Mouse (Mus musculus) MEL (cell line): ENCODE results near the gene Gtf2i. TPM values are rescaled to one million over a fixed set of nuclear protein-coding genes. Genes with fewer than 3 reads are reported as not detected.

Source experiments
- DNase-seq: peaks from one replicate; pipeline ENCODE4 v3.0.0; 2011; ENCODE audit warnings: low read depth, low spot score
- H3K27ac ChIP-seq: 2 replicates; pipeline ENCODE4 v1.5.1; 2012; ENCODE audit warnings: low read depth, mild to moderate bottlenecking, control low read depth, low read length, moderate library complexity; ENCODE audit not compliant: control insufficient read depth
- H3K27me3 ChIP-seq, 2 experiments: fragments of 150-350 bp in 1 of 2; sonication (generic) in 1 of 2; 2 replicates each; pipeline ENCODE4 v1.6.1; 2012; ENCODE audit warnings: low read length in 2 of 2, mild to moderate bottlenecking in 2 of 2, improper control_type of control experiment in 1 of 2, moderate library complexity in 1 of 2; ENCODE audit not compliant: insufficient read depth in 2 of 2, control insufficient read depth in 1 of 2
- H3K36me3 ChIP-seq, 2 experiments: 2 replicates each; pipeline ENCODE4 v1.6.1; 2012 to 2014; ENCODE audit warnings: low read length in 2 of 2, improper control_type of control experiment in 1 of 2, inconsistent platforms in 1 of 2, mild to moderate bottlenecking in 1 of 2; ENCODE audit not compliant: insufficient read depth in 2 of 2, control insufficient read depth in 1 of 2
- H3K4me1 ChIP-seq, 2 experiments: fragments of 150-350 bp in 1 of 2; sonication (generic) in 1 of 2; 2 replicates each; pipeline ENCODE4 v1.6.1; 2012; ENCODE audit warnings: low read length in 2 of 2, improper control_type of control experiment in 1 of 2, mild to moderate bottlenecking in 1 of 2; ENCODE audit not compliant: insufficient read depth in 2 of 2, control insufficient read depth in 1 of 2
- H3K4me3 ChIP-seq, 2 experiments: fragments of 150-350 bp in 1 of 2; sonication (generic) in 1 of 2; 2 replicates each; pipeline ENCODE4 v1.5.1; 2012; ENCODE audit warnings: low read depth in 2 of 2, low read length in 2 of 2, mild to moderate bottlenecking in 2 of 2, moderate library complexity in 2 of 2, control low read depth in 1 of 2, improper control_type of control experiment in 1 of 2; ENCODE audit not compliant: control insufficient read depth in 1 of 2, insufficient read depth in 1 of 2
- H3K79me2 ChIP-seq: 2 replicates; pipeline ENCODE4 v1.6.1; 2012; ENCODE audit warnings: mild to moderate bottlenecking, low read length, moderate library complexity; ENCODE audit not compliant: control insufficient read depth, poor library complexity, insufficient read depth
- H3K9ac ChIP-seq: 2 replicates; pipeline ENCODE4 v1.6.1; 2012; ENCODE audit warnings: low read depth, mild to moderate bottlenecking, control low read depth, low read length, moderate library complexity; ENCODE audit not compliant: control insufficient read depth, poor library complexity, severe bottlenecking
- H3K9me3 ChIP-seq: fragments of 150-350 bp; sonication (generic); replicated peaks from 2 replicates; pipeline ENCODE4 v1.6.1; 2012; ENCODE audit warnings: mild to moderate bottlenecking, low read length, improper control_type of control experiment, moderate library complexity; ENCODE audit not compliant: insufficient read depth
- BHLHE40 ChIP-seq: IDR thresholded peaks from 2 replicates; pipeline ENCODE4 v1.6.1; 2012; ENCODE audit warnings: low read depth, mild to moderate bottlenecking, inconsistent platforms, low read length, improper control_type of control experiment, borderline replicate concordance
- CHD2 ChIP-seq: IDR thresholded peaks from 2 replicates; pipeline ENCODE4 v1.6.1; 2011; ENCODE audit warnings: low read length, improper control_type of control experiment
- CTCF ChIP-seq, 3 experiments: IDR thresholded peaks in 2 of 3; conservative IDR thresholded peaks in 1 of 3; 2 replicates each; pipeline ENCODE4 v1.5.1; 2011 to 2012; ENCODE audit warnings: low read length in 3 of 3, low read depth in 2 of 3, mild to moderate bottlenecking in 2 of 3, improper control_type of control experiment in 1 of 3, inconsistent platforms in 1 of 3, mixed read lengths in 1 of 3, moderate library complexity in 1 of 3; ENCODE audit not compliant: control insufficient read depth in 1 of 3, insufficient read depth in 1 of 3, poor library complexity in 1 of 3, severe bottlenecking in 1 of 3
- E2F4 ChIP-seq: IDR thresholded peaks from 2 replicates; pipeline ENCODE4 v1.6.1; 2011; ENCODE audit warnings: low read depth, low read length, improper control_type of control experiment, borderline replicate concordance
- ELF1 ChIP-seq: IDR thresholded peaks from 2 replicates; pipeline ENCODE4 v1.6.1; 2014; ENCODE audit warnings: low read depth, mild to moderate bottlenecking, inconsistent platforms, low read length, improper control_type of control experiment, moderate library complexity
- EP300 ChIP-seq, 2 experiments: IDR thresholded peaks; 2 replicates each; pipeline ENCODE4 v1.6.1; 2011; ENCODE audit warnings: improper control_type of control experiment in 2 of 2, low read length in 2 of 2, low read depth in 1 of 2, mild to moderate bottlenecking in 1 of 2
- GATA1 ChIP-seq: IDR thresholded peaks from 2 replicates; pipeline ENCODE4 v1.6.1; 2011; ENCODE audit warnings: low read depth, low read length, improper control_type of control experiment
- KAT2A ChIP-seq: conservative IDR thresholded peaks from 2 replicates; pipeline ENCODE4 v1.6.1; 2012; ENCODE audit warnings: low read depth, low read length, improper control_type of control experiment, inconsistent platforms
- MAFK ChIP-seq: IDR thresholded peaks from 2 replicates; pipeline ENCODE4 v1.6.1; 2011; ENCODE audit warnings: low read depth, mild to moderate bottlenecking, low read length, improper control_type of control experiment, borderline replicate concordance
- MAX ChIP-seq: IDR thresholded peaks from 2 replicates; pipeline ENCODE4 v1.6.1; 2011; ENCODE audit warnings: low read length, improper control_type of control experiment
- MAZ ChIP-seq: IDR thresholded peaks from 2 replicates; pipeline ENCODE4 v1.6.1; 2012; ENCODE audit warnings: low read depth, mild to moderate bottlenecking, inconsistent platforms, low read length, improper control_type of control experiment
- MEF2A ChIP-seq: IDR thresholded peaks from 2 replicates; pipeline ENCODE4 v1.6.1; 2014; ENCODE audit warnings: low read depth, mild to moderate bottlenecking, inconsistent platforms, low read length, improper control_type of control experiment; ENCODE audit not compliant: poor library complexity, insufficient replicate concordance, severe bottlenecking; ENCODE audit errors: extremely low read depth
- MXI1 ChIP-seq: IDR thresholded peaks from 2 replicates; pipeline ENCODE4 v1.6.1; 2011; ENCODE audit warnings: mild to moderate bottlenecking, low read depth, low read length, improper control_type of control experiment
- MYC ChIP-seq: IDR thresholded peaks from 2 replicates; pipeline ENCODE4 v1.6.1; 2011; ENCODE audit warnings: low read depth, mild to moderate bottlenecking, low read length, improper control_type of control experiment, moderate library complexity
- NELFE ChIP-seq: IDR thresholded peaks from 2 replicates; pipeline ENCODE4 v1.6.1; 2011; ENCODE audit warnings: low read depth, low read length, improper control_type of control experiment
- NRF1 ChIP-seq: IDR thresholded peaks from 2 replicates; pipeline ENCODE4 v1.6.1; 2014; ENCODE audit warnings: low read depth, mild to moderate bottlenecking, inconsistent platforms, low read length, improper control_type of control experiment, moderate library complexity; ENCODE audit not compliant: poor library complexity, insufficient read depth, severe bottlenecking
- POLR2A ChIP-seq, 2 experiments: IDR thresholded peaks; 2 replicates each; pipeline ENCODE4 v1.6.1; 2011 to 2012; ENCODE audit warnings: low read length in 2 of 2, mild to moderate bottlenecking in 2 of 2, control low read depth in 1 of 2, improper control_type of control experiment in 1 of 2, low read depth in 1 of 2, moderate library complexity in 1 of 2; ENCODE audit not compliant: control insufficient read depth in 1 of 2, insufficient read depth in 1 of 2, poor library complexity in 1 of 2
- POLR2AphosphoS2 ChIP-seq: IDR thresholded peaks from 2 replicates; pipeline ENCODE4 v1.6.1; 2011; ENCODE audit warnings: low read length, improper control_type of control experiment
- POLR2AphosphoS5 ChIP-seq: IDR thresholded peaks from 2 replicates; pipeline ENCODE4 v1.6.1; 2012; ENCODE audit warnings: low read depth, borderline replicate concordance, mild to moderate bottlenecking, inconsistent platforms, low read length, moderate library complexity, mixed read lengths
- RAD21 ChIP-seq: IDR thresholded peaks from 2 replicates; pipeline ENCODE4 v1.6.1; 2011; ENCODE audit warnings: mild to moderate bottlenecking, low read depth, low read length, improper control_type of control experiment
- RCOR1 ChIP-seq: IDR thresholded peaks from 2 replicates; pipeline ENCODE4 v1.6.1; 2012; ENCODE audit warnings: low read depth, mild to moderate bottlenecking, inconsistent platforms, low read length, improper control_type of control experiment
- SIN3A ChIP-seq: IDR thresholded peaks from 2 replicates; pipeline ENCODE4 v1.6.1; 2012; ENCODE audit warnings: low read length, improper control_type of control experiment, inconsistent platforms
- TAL1 ChIP-seq: IDR thresholded peaks from 2 replicates; pipeline ENCODE4 v1.6.1; 2012; ENCODE audit warnings: mild to moderate bottlenecking, inconsistent platforms, low read length, moderate library complexity, mixed read lengths
- TBP ChIP-seq: IDR thresholded peaks from 2 replicates; pipeline ENCODE4 v1.8.0; 2011; ENCODE audit warnings: low read depth, low read length, improper control_type of control experiment
- TCF12 ChIP-seq: IDR thresholded peaks from 2 replicates; pipeline ENCODE4 v1.6.1; 2014; ENCODE audit warnings: low read depth, mild to moderate bottlenecking, inconsistent platforms, low read length, improper control_type of control experiment, moderate library complexity
- UBTF ChIP-seq: IDR thresholded peaks from 2 replicates; pipeline ENCODE4 v1.6.1; 2012; ENCODE audit warnings: low read depth, mild to moderate bottlenecking, inconsistent platforms, low read length, improper control_type of control experiment, moderate library complexity, borderline replicate concordance; ENCODE audit not compliant: insufficient read depth
- USF1 ChIP-seq: IDR thresholded peaks from 2 replicates; pipeline ENCODE4 v1.6.1; 2014; ENCODE audit warnings: low read depth, mild to moderate bottlenecking, inconsistent platforms, low read length, improper control_type of control experiment, moderate library complexity
- USF2 ChIP-seq, 2 experiments: IDR thresholded peaks; 2 replicates each; pipeline ENCODE4 v1.6.1; 2011 to 2012; ENCODE audit warnings: improper control_type of control experiment in 2 of 2, low read length in 2 of 2, borderline replicate concordance in 1 of 2, inconsistent platforms in 1 of 2, low read depth in 1 of 2, mild to moderate bottlenecking in 1 of 2; ENCODE audit not compliant: insufficient read depth in 1 of 2
- ZC3H11A ChIP-seq: IDR thresholded peaks from 2 replicates; pipeline ENCODE4 v1.6.1; 2012; ENCODE audit warnings: low read depth, mild to moderate bottlenecking, inconsistent platforms, low read length, improper control_type of control experiment
- ZKSCAN1 ChIP-seq: IDR thresholded peaks from 2 replicates; pipeline ENCODE4 v1.6.1; 2012; ENCODE audit warnings: low read depth, mild to moderate bottlenecking, inconsistent platforms, low read length, improper control_type of control experiment, moderate library complexity
- ZMIZ1 ChIP-seq: IDR thresholded peaks from 2 replicates; pipeline ENCODE4 v1.6.1; 2012; ENCODE audit warnings: low read depth, mild to moderate bottlenecking, inconsistent platforms, low read length, improper control_type of control experiment, moderate library complexity
- polyA plus RNA-seq, 2 experiments: library from polyadenylated mRNA; stranded (reverse) in 1 of 2; unstranded in 1 of 2; fragments of >175 nt in 1 of 2; fragments of >200 nt in 1 of 2; gene quantifications; 2 replicates each; pipeline versions ENCODE4 v1.2.1 to v1.2.4; 2012; ENCODE audit warnings: low replicate concordance in 2 of 2, low read depth in 1 of 2; ENCODE audit not compliant: insufficient read length in 2 of 2, insufficient read depth in 1 of 2, missing spikeins in 1 of 2
- total RNA-seq: library from RNA; depleted of rRNA; stranded (reverse); fragments of 300-350 nt; gene quantifications from 2 replicates; pipeline ENCODE4 v1.2.3, GENCODE M21; 2012

The Gtf2i gene
- total and polyA plus RNA-seq, 3 experiments: 46.7 to 151 (median 128) TPM

DNA sequence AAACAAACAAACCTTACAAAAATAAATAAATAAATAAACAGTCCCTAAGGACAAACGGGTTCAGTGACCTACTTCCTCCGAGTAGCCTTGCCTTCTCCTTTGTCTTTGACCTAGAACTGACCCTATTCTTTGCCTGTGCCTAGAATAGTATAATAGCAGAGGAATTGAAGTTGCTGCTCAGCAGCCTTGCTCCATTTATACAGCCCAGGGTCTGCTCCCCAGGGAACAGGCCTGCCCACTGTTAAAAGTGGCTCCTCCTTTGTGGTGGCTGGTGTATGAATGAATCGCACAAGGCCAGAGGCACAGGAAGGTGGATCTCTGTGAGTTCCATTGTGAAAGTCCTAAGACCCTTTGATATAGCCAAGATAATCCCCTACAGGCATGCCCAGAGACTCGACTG, 14.8 kb upstream of the Gtf2i start:
- Histone ChIP-seq H3K4me1 (peaks cover 13 to 16% of the 10 kb centered on the region in 2 experiments), H3K27me3 (no peaks in the 10 kb centered on the region), H3K9ac (no peak overlapping the region), H3K4me3 (no peak overlapping the region), H3K36me3 (peaks cover 0 to 5% of the 10 kb centered on the region in 2 experiments; a peak in 2 of 4 replicates), H3K9me3 (no peaks in the 10 kb centered on the region), H3K27ac (no peak overlapping the region), H3K79me2 (no peaks in the 10 kb centered on the region)
- TF ChIP-seq NRF1: no peak
- TF ChIP-seq MYC: no peak
- no peak for TF ChIP-seq TBP
- TF ChIP-seq ZMIZ1: no peak
- no peak for TF ChIP-seq MXI1
- TF ChIP-seq POLR2A (IDR thresholded peaks at IDR 0.05; ENCODE audit: control insufficient read depth in 1 of 2, insufficient read depth in 1 of 2, low read depth in 1 of 2, low read length in 2 of 2, poor library complexity in 1 of 2): no peak
- no peak for TF ChIP-seq POLR2AphosphoS2
- no peak for TF ChIP-seq EP300 (IDR thresholded peaks at IDR 0.05; ENCODE audit: low read depth in 1 of 2, low read length in 2 of 2)
- TF ChIP-seq POLR2AphosphoS5: no peak
- TF ChIP-seq TCF12: no peak
- no peak for TF ChIP-seq GATA1
- no peak for TF ChIP-seq USF1
- no peak for TF ChIP-seq CTCF (IDR thresholded peaks at IDR 0.05 in 2 of 3, conservative IDR thresholded peaks at IDR 0.05 in 1 of 3; ENCODE audit: control insufficient read depth in 1 of 3, insufficient read depth in 1 of 3, low read depth in 2 of 3, low read length in 3 of 3, poor library complexity in 1 of 3, severe bottlenecking in 1 of 3)
- TF ChIP-seq USF2 (IDR thresholded peaks at IDR 0.05; ENCODE audit: borderline replicate concordance in 1 of 2, insufficient read depth in 1 of 2, low read depth in 1 of 2, low read length in 2 of 2): no peak
- no peak for TF ChIP-seq ZKSCAN1
- no peak for TF ChIP-seq SIN3A
- no peak for TF ChIP-seq UBTF
- TF ChIP-seq MAX: no peak
- DNase-seq: no peak

DNA sequence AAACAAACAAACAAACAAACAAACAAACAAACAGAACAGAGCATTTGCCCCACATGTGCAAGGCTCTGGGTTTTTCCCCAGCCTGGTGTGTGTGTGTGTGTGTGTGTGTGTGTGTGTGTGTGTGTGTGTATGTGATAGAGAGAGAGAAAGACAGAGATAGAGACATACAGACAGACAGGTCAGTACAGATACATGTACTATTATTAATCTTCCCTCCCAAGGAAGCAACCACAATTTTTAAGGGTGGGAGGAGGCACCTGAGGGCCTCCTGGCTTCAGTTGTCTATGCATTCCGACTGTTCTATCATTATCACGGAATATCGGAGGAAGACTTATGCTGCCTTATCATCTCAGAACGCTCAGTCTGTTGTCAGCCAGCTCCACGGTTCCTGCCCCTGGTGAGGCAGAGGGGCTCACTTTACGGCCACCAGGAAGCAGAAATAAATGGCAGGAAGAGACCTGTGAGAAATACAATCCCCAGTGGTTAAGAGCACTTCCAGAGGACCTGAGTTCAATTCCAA, 14.0 kb upstream of the Gtf2i start:
- peaks cover 13 to 19% of the 10 kb centered on the region in 2 experiments for H3K4me1 ChIP-seq
- H3K79me2 ChIP-seq: no peaks in the 10 kb centered on the region
- H3K36me3 ChIP-seq: peaks cover 0 to 5% of the 10 kb centered on the region in 2 experiments; a peak in 2 of 4 replicates
- no peaks in the 10 kb centered on the region for H3K9me3 ChIP-seq
- H3K27me3 ChIP-seq: no peaks in the 10 kb centered on the region
- 0 out of 2 replicates have a peak overlapping the region, but pooled peaks have one; percentile 0 for H3K9ac ChIP-seq
- DNase-seq: peak; percentile 70
- peak overlapping the region; percentile 46 for H3K27ac ChIP-seq
- H3K4me3 ChIP-seq: no peak overlapping the region
- TF ChIP-seq MEF2A: no peak
- TF ChIP-seq USF1: no peak
- peak; percentile 52; the same call in 1 of the 2 replicates for TF ChIP-seq ELF1
- TF ChIP-seq RCOR1: no peak
- no peak for TF ChIP-seq BHLHE40
- no peak for TF ChIP-seq RAD21
- no peak for TF ChIP-seq TBP
- TF ChIP-seq NELFE: no peak
- TF ChIP-seq MAZ: no peak
- TF ChIP-seq CHD2: no peak
- TF ChIP-seq TAL1: no peak
- TF ChIP-seq ZC3H11A: no peak
- peak; percentile 60 for TF ChIP-seq GATA1
- TF ChIP-seq E2F4: no peak
- TF ChIP-seq CTCF (IDR thresholded peaks at IDR 0.05 in 2 of 3, conservative IDR thresholded peaks at IDR 0.05 in 1 of 3; ENCODE audit: control insufficient read depth in 1 of 3, insufficient read depth in 1 of 3, low read depth in 2 of 3, low read length in 3 of 3, poor library complexity in 1 of 3, severe bottlenecking in 1 of 3): no peak
- TF ChIP-seq ZMIZ1: no peak
- peak; percentile 43 for TF ChIP-seq SIN3A
- no peak for TF ChIP-seq KAT2A
- no peak for TF ChIP-seq MAFK
